Mouse (Mus musculus): ENCODE data around the gene Oas1a.
"Not testable (repeated sequence)": the region's sequence is repeated elsewhere in the genome, so short reads cannot be mapped to it uniquely, and the experiment has no call there.

GRCm38 (mm10) chr5:120891566-120892242, 15.6 kb downstream of the Oas1a start:
- TF ChIP-seq EP300 (IDR thresholded peaks at IDR 0.05; ENCODE audit: insufficient read depth, low read depth, low read length); POLR2A (IDR thresholded peaks at IDR 0.05; ENCODE audit: insufficient read depth, low read depth, low read length); CTCF (IDR thresholded peaks at IDR 0.05): not testable (repeated sequence)
